Mouse (Mus musculus) mouse embryonic stem cell (cell line): ENCODE data around the gene Apol10a.
"Not testable (repeated sequence)": the region's sequence is repeated elsewhere in the genome, so short reads cannot be mapped to it uniquely, and the experiment has no call there.

Experiments
- in situ Hi-C, 2 experiments: fragments of 300-500 bp; cut with MboI; formaldehyde crosslinking; loops; 1 replicate in 1 of 2; 3 replicates in 1 of 2; pipeline ENCODE4 v1.14.3; 2019 to 2020; ENCODE audit warnings: low sequenced_read_pairs in 2 of 2, low pct_unique_long_range_greater_than_20kb in 1 of 2, mixed read lengths in 1 of 2; ENCODE audit not compliant: unreplicated experiment in 1 of 2

Gene Apol10a

GRCm38 (mm10) chr15:77476693-77477092, at the start of gene Apol10a:
Apol10a (plus strand) TSS chr15:77477047.
- in situ Hi-C loops, result not testable (repeated sequence)

DNA sequence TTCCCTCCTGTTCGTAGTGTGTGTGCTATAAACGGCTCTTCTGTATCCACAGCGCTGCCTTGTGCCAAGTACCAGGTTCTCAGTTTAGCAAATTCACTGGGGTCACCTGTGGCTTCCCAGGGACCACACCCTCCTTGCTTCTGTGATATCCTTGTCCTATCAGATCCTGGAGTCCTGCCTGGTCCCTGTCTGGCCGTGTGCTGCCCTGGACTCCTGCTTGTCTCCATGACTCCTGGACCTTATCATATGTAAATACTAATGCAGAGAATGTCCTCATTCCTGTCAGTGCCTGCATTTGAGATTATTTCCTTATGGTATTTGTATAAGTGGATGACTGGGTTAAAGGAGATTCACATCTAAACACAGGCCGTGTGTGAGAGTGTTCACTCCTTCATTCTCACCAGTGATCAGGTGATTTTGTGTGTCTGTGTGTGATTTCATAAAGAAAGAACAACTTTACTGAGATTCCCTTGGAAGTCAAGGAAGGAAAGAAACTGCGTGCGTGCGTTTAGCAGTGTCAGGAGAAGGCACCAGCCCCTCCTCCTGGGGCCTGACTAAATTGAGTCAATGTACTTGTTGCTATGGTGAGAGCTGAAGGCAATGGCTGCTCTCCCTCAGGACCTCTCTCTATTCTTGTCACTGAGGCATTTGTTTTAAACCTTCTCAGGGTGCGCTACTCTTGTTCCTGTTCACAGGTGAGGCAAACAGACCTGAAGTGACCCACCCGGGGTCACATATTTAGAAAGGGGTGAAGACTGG, 48.0 kb upstream of the Apol10a start:
- in situ Hi-C loops, result not testable (repeated sequence)

DNA sequence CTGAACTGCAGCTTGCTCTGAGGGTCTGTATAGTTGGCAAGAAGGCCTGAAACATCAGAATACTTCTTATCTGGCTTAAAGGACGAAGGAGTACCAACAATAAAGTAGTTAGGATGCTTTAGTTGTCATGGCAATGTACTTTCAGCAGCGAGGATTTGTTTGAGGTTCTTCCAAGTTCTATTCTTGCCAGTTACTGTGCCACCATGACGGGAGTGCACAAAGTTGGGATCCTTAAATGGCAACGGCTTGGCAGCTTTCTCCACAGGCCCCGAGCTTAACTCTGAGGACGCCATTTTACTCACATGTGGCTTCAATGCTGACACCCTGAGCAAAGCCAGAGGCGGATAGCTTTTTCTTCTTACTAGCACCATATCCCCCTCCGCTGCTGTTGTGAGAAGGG, 32.1 kb upstream of the Apol10a start:
- in situ Hi-C loops, result not testable (repeated sequence)

DNA sequence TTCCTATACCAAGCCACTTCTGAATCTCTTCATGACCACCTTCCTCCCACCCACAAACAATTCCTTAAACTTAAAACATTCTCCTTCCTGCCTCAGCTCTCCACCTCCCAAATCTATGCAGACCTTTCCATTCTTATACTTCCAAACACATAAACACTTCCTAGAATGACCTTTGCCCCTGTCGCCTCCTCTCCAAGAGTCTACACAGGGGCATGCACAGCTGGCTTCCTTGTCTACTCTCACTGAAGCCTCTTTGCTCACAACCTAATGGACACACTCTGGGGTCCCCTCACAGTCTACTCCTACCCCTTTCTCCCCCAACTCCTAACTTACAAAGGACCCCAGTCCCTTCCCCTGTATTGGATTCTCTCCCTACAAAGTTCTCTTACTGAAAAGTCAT, 31.2 kb upstream of the Apol10a start:
- in situ Hi-C loops, result not testable (repeated sequence)

DNA sequence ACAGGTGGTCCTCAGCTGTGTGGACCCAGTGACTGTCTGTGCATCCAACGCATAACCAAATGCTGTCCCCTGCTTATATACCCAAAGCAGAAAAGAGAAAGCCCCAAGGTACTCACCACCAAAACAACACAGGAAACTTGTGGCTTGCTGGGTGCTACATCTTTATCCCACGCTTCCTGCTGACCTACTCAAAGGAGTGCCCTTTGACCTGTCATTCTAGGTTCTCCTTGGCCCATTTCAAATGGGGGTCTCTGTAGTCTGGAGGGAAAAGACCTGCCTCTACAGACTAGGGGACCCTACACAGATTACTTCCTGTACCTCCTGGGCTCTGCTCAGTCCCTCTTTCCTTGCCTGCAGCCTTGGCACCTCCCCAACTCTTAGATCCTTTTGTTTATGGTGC, 29.5 kb upstream of the Apol10a start, which contains the start of gene Apol7b:
Gene Apol7b (minus strand): TSS at position 101 of the 400 bp plus-strand sequence.
- in situ Hi-C loops, result not testable (repeated sequence)

- in situ Hi-C loops, result not testable (repeated sequence)
Observed at GRCm38 (mm10) chr15:77449927-77450326, 26.9 kb upstream of the Apol10a start.

- in situ Hi-C loops, result not testable (repeated sequence)
Observed at GRCm38 (mm10) chr15:77474699-77475390, 2.0 kb upstream of the Apol10a start.

- in situ Hi-C loops, result no loop called here
Observed at GRCm38 (mm10) chr15:77482140-77482794, 5.4 kb downstream of the Apol10a start.

- in situ Hi-C loops, result not testable (repeated sequence)
Observed at GRCm38 (mm10) chr15:77493181-77493580, 16.3 kb downstream of the Apol10a start.

DNA sequence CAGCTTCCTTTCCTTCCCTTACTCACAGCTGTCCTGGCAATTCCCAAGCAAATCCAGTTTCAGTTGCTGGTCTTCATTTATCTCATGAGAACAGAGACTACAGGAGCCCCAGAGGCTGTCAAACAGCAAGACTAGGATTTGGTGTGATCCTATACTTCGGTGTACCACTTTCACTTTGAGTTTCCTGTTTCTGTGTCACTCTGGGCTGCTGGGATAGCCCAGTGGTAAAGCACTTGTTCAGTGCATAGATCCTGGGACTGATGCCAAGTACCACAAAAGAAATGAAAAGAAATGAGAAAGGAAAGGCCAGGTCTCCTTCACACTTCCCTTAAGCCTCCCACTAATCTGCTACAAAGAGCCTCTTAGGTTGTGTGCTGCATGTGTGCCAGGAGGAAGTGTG, 17.8 kb downstream of the Apol10a start:
- in situ Hi-C loops, result not testable (repeated sequence)

GRCm38 (mm10) chr15:77507966-77508365, 31.1 kb downstream of the Apol10a start, which contains the start of gene Apol11a:
Apol11a (plus strand) TSS chr15:77508271.
- in situ Hi-C loops, result not testable (repeated sequence)

- in situ Hi-C loops, result not testable (repeated sequence)
Observed at GRCm38 (mm10) chr15:77520596-77520995, 43.7 kb downstream of the Apol10a start.

DNA sequence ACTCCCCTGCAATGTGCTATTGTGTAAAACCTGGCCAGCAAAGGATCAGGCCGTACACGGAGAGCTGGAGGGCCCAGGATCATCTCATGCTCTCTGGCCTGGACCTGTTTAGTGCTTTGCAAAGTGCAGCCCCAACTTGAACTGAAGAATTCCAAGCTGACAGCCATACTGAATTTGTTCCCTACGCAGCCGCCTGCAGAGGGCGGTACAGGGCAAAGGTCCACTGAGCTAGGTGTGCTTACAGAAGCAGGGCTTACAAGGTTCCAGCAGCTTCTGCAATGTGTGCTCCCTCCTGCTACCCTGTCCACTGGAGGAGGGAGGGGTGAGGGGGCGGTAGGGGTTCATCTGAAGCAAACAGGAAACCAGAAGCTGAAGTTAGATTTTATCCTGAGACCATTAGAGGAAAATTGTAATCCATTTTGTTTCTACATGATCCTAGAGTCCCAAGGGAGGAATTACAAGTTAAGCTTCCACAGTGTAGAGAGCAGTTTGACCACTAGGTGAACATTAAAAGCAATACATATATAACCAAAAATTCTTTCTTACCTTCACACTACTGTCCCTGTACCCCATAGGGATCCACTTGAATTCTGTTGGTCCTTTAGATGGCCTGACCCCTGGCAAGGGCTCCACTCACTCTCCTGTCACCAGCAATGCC, 46.5 kb downstream of the Apol10a start:
- in situ Hi-C loops, result not testable (repeated sequence)

DNA sequence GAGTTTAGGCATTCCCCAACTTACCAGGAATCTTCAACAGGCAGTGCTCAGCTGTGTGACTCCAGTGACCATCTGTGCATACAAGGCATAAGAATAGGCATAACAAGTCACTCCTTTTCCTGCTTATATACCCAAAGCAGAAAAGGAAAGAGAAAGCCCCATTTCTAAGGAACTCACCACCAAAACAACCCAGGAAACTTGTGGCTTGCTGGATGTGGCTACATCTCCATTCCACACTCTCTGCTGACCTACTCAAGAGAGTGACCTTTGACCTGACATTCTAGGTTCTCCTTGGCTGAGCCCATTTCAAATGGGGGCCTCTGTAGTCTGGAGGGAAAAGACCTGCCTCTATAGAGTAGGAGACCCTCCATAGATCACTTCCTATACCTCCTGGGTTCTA, 56.4 kb downstream of the Apol10a start, which contains the start of gene Apol7c:
Gene Apol7c (minus strand): TSS at position 101 of the 400 bp plus-strand sequence.
- in situ Hi-C loops, result loop anchor here in 1 of 2 experiments (10.0 kb wide), 1 partner anchor 52 kb away; no protein-coding TSS in a partner anchor

GRCm38 (mm10) chr15:77539221-77539620, 62.4 kb downstream of the Apol10a start:
- in situ Hi-C loops, result loop anchor here in 1 of 2 experiments (10.0 kb wide), 1 partner anchor 46 kb away; no protein-coding TSS in a partner anchor
